Mouse (Mus musculus) CH12.LX (cell line): ENCODE measurements around the gene Epb41l3.

Experiments used
- CHD2 ChIP-seq: IDR thresholded peaks from 2 replicates; pipeline ENCODE4 v1.6.1; 2011; ENCODE audit warnings: low read length, improper control_type of control experiment
- CTCF ChIP-seq, 2 experiments: IDR thresholded peaks in 1 of 2; conservative IDR thresholded peaks in 1 of 2; 2 replicates each; pipeline ENCODE4 v1.5.1; 2011 to 2012; ENCODE audit warnings: low read depth in 2 of 2, low read length in 2 of 2, improper control_type of control experiment in 1 of 2, inconsistent platforms in 1 of 2, mild to moderate bottlenecking in 1 of 2, moderate library complexity in 1 of 2
- EP300 ChIP-seq: IDR thresholded peaks from 2 replicates; pipeline ENCODE4 v1.6.1; 2011; ENCODE audit warnings: low read length, improper control_type of control experiment
- IRF4 ChIP-seq: IDR thresholded peaks from 2 replicates; pipeline ENCODE4 v1.6.1; 2014; ENCODE audit warnings: low read depth, mild to moderate bottlenecking, inconsistent platforms, low read length, improper control_type of control experiment
- USF1 ChIP-seq: IDR thresholded peaks from 2 replicates; pipeline ENCODE4 v1.6.1; 2014; ENCODE audit warnings: low read depth, mild to moderate bottlenecking, inconsistent platforms, low read length, improper control_type of control experiment

DNA sequence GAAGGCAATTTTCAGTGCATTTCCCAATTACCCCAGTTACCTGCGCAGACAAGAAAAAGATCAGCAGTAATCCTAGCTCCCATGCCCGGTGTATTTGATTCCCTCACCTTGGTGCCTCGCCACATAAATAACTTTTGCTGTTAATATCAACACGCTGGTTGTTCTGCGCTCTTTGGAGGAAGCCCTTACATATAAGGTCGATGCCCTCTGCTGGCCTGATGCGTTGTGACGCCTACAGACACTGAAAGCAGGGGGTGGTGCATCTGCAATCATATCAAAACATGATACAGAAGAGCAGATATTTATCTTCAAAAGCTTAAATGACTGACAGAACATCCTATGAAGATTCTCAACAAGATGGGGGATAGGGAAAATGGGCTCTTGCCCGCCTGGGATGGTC is 181.0 kb downstream of the Epb41l3 start:
- TF ChIP-seq CTCF (conservative IDR thresholded peaks at IDR 0.05 in 1 of 2, IDR thresholded peaks at IDR 0.05 in 1 of 2; ENCODE audit: low read depth in 2 of 2, low read length in 2 of 2), result peak in 1 of 2 experiments; percentile 29; a peak in 2 of 4 replicates
- no peak for TF ChIP-seq IRF4
- no peak for TF ChIP-seq CHD2
- TF ChIP-seq USF1, result no peak
- TF ChIP-seq EP300, result no peak
